Mouse (Mus musculus) lung, embryonic 15.5 days (tissue): Measurements from ENCODE around the gene Mgme1. TPM values are rescaled to one million over a fixed set of nuclear protein-coding genes. Genes with fewer than 3 reads are reported as not detected.

Experiments
- ATAC-seq: fragments of 200-750 bp; cut with Nextera tagmentation; 2 replicates; pipeline ENCODE4 v1.8.0; 2017; ENCODE audit warnings: moderate number of reproducible peaks, borderline replicate concordance; ENCODE audit not compliant: low FRiP score, low TSS enrichment; ENCODE audit errors: extremely low read depth
- H3K27ac ChIP-seq: fragments of 300-500 bp; sonication (generic); 2 replicates; pipeline ENCODE4 v1.5.1; 2015; ENCODE audit warnings: moderate library complexity, mild to moderate bottlenecking, inconsistent platforms
- H3K27me3 ChIP-seq: fragments of 300-500 bp; sonication (generic); 2 replicates; pipeline ENCODE4 v1.6.1; 2015; ENCODE audit warnings: inconsistent platforms
- H3K36me3 ChIP-seq: fragments of 300-500 bp; sonication (generic); 2 replicates; pipeline ENCODE4 v1.6.1; 2015; ENCODE audit warnings: inconsistent platforms
- H3K4me1 ChIP-seq: fragments of 300-500 bp; sonication (generic); 2 replicates; pipeline ENCODE4 v1.6.1; 2015; ENCODE audit warnings: inconsistent platforms
- H3K4me2 ChIP-seq: fragments of 300-500 bp; sonication (generic); 2 replicates; pipeline ENCODE4 v1.6.1; 2015; ENCODE audit warnings: inconsistent platforms, mild to moderate bottlenecking, moderate library complexity
- H3K4me3 ChIP-seq: fragments of 300-500 bp; sonication (generic); 2 replicates; pipeline ENCODE4 v1.5.1; 2015; ENCODE audit warnings: mild to moderate bottlenecking, inconsistent platforms
- H3K9ac ChIP-seq: fragments of 300-500 bp; sonication (generic); 2 replicates; pipeline ENCODE4 v1.6.1; 2015; ENCODE audit warnings: inconsistent platforms
- H3K9me3 ChIP-seq: fragments of 300-500 bp; sonication (generic); 2 replicates; pipeline ENCODE4 v1.6.1; 2016; ENCODE audit warnings: inconsistent platforms
- WGBS: fragments of 180-500 bp; shearing (Covaris S2); methylation state at CpG from one replicate; pipeline ENCODE4 v1.1.7; 2015; 5-methylcytosine and 5-hydroxymethylcytosine counted together
- polyA plus RNA-seq: library from polyadenylated mRNA; unstranded; fragments of >200 nt; fragmentation: Nextera tagmentation; extraction: Ambion mirVana; gene quantifications from 2 replicates; pipeline ENCODE4 v1.2.1, GENCODE M21; 2015

The Mgme1 gene
- polyA plus RNA-seq, 1 experiment from 2014 or later: 25.9 TPM

DNA sequence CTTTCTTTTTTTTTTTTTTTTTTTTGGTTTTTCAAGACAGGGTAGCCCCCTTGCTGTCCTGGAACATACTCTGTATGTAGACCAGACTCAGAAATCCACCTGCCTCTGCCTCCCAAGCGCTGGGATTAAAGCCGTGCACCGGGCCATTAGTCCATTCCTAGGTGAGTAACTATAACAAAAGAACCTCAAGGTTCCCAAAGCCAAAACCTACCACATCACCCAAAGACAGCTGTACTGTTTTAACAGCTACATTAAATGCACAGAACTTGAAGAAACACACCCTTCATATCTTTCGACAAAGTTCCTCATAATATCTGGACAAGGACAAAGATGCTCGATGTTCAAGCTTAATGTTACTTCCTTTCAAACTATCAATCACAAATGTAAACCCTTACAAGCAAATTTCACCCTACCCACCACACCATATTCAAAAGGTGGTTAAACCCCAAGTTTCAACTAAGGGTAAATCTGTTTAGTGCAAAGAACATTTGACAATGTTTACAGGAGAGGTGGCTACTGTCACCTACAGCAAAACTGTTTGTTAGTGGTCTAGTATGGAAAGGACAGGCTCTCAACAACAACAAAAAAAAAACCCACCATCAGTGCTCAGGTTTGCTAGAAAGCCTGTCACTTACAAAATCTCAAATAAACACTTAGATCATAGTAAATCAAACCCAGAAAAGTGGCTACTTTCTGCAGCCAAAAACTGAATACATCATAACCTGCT lies 3.3 kb upstream of the Mgme1 start:
- Histone ChIP-seq H3K9me3 (no peaks in the 10 kb centered on the region), H3K9ac (no peak overlapping the region), H3K4me2 (peak overlapping the region; percentile 83), H3K4me3 (0 out of 2 replicates have a peak overlapping the region, but pooled peaks have one; percentile 77), H3K36me3 (0 out of 2 replicates have a peak, but pooled peaks cover 3% of the 10 kb centered on the region), H3K27me3 (no peaks in the 10 kb centered on the region), H3K4me1 (peaks cover 50% of the 10 kb centered on the region), H3K27ac (no peak overlapping the region)
- WGBS: 43% methylated on average over 5 of the region's 5 CpGs
- ATAC-seq: no peak

DNA sequence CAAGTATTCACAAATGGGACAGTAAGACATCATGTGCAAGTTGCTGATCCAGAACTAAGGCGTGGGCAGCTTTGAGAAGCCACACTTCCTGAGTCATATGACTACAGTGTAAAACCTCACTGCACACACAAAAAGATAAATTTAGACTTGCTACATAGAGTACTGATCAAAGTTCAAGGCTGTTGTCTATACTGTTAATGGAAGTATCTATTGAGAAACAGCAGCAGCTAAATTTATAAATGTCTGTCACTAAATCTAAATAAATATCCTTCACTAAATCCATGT lies 2.8 kb upstream of the Mgme1 start:
- no peak for ATAC-seq
- Histone ChIP-seq H3K27ac (no peak overlapping the region), H3K4me3 (0 out of 2 replicates have a peak overlapping the region, but pooled peaks have one; percentile 77), H3K4me1 (peaks cover 51% of the 10 kb centered on the region), H3K9ac (no peak overlapping the region), H3K9me3 (no peaks in the 10 kb centered on the region), H3K27me3 (no peaks in the 10 kb centered on the region), H3K4me2 (peak overlapping the region; percentile 83), H3K36me3 (0 out of 2 replicates have a peak, but pooled peaks cover 3% of the 10 kb centered on the region)
- WGBS: 25% methylated on average over 1 of the region's 1 CpGs

DNA sequence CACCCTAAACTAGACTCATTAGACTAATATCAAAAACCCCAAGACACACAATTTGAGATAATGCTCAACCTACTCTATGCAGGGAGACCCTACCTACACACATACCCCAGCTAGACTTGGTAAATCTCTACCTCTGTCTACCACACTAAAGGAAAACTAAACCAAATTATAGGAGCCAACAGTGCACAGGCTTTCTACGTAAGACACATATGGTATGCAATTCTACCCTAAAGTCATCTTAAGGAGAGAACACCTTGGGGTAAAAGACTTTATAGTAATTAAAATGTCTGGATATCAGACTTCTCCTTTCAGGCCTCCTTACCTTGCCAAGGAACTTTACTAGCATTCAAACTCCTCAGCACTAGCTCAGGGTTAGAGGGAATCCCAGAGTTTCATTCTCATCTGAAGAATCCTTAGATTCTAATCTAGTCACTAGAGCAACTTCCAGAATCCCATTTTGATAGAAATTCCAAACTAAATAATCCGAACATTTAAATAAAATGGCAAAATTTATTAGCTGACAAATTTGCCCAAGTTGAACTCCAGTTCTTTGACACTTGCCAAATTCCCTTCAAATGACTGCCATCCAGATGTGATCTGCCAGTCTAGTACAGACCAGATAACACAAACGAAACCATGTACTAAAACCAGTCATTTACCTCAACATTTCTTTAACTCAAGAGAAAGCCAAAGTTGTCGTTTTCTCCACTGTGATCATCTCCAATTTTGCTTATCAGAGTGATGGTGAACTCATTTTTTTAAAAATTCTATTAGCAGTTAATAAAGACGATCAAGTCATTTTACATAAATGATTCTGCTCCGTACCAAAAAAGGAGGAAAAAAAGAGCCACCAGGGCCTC lies 1.8 kb upstream of the Mgme1 start:
- H3K27ac ChIP-seq: no peak overlapping the region
- H3K9ac ChIP-seq: peak overlapping the region; percentile 91
- 0 out of 2 replicates have a peak, but pooled peaks cover 3% of the 10 kb centered on the region for H3K36me3 ChIP-seq
- peaks cover 49% of the 10 kb centered on the region for H3K4me1 ChIP-seq
- no peak for ATAC-seq
- H3K4me2 ChIP-seq: peak overlapping the region; percentile 83
- 5% methylated on average over 6 of the region's 6 CpGs for WGBS
- no peaks in the 10 kb centered on the region for H3K9me3 ChIP-seq
- peak overlapping the region; percentile 77 for H3K4me3 ChIP-seq
- no peaks in the 10 kb centered on the region for H3K27me3 ChIP-seq

DNA sequence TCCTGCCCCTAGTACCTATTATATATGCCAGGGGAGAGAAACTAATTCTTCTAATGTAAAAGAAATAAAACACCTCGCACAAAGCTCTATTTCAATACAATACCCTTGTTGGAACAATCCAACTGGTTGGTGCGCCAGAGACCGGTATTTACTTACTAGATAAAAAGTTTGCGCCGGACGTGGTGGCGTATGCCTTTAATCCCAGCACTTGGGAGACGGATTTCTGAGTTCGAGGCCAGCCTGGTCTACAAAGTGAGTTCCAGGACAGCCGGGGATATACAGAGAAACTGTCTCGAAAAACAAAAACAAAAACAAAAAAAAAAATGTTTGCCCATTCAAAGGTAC lies 1.2 kb upstream of the Mgme1 start:
- ATAC-seq: no peak
- 0% methylated on average over 11 of the region's 11 CpGs for WGBS
- Histone ChIP-seq H3K27me3 (no peaks in the 10 kb centered on the region), H3K4me3 (peak overlapping the region; percentile 77), H3K4me1 (peaks cover 48% of the 10 kb centered on the region), H3K27ac (0 out of 2 replicates have a peak overlapping the region, but pooled peaks have one; percentile 98), H3K4me2 (peak overlapping the region; percentile 83), H3K9ac (peak overlapping the region; percentile 91), H3K9me3 (no peaks in the 10 kb centered on the region), H3K36me3 (0 out of 2 replicates have a peak, but pooled peaks cover 2% of the 10 kb centered on the region)

DNA sequence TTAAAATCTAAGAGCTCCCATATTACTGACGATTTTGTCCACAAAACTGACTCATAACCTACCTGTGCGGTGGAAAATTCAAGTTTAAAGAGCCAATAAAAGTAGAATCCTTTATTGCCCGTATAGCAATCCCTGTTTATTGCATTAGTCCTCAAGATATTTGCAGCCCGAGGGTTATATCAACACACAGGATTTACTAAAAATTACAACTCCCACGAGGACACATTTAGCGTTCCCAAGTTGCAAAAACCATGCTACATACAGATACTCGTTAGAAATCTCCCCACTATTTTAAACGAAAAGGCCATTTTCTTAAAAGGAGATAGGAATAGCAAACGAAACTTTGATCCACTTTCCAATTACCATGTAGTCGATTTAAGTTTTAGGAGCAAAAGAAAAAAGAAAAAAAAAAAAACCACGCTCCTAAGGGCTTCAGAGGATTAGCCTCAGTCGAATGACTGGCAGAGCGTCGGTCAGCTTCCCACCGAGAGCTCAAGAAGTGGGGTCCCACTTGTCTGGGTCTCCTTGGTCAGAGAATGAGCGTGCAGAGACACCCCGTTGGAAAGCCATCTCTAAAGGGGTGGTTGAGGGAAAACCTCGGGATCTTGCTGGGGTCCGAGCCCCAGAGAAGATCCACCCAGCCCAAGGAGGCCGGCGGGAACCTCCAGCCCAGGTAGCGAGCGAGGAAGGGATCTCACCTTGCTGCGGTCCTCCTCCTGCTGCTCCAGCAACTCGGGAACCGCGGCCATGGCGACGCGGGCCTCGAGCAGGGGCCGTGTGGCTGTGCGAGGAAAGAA lies 586 bp upstream of the Mgme1 start:
- no peaks in the 10 kb centered on the region for H3K36me3 ChIP-seq
- H3K4me3 ChIP-seq: peak overlapping the region; percentile 77
- H3K27ac ChIP-seq: peak overlapping the region; percentile 98
- no peaks in the 10 kb centered on the region for H3K9me3 ChIP-seq
- peak overlapping the region; percentile 83 for H3K4me2 ChIP-seq
- no peak; the same call in 1 of the 2 replicates for ATAC-seq
- WGBS: under 1% methylated on average over 32 of the region's 33 CpGs
- H3K9ac ChIP-seq: peak overlapping the region; percentile 91
- peaks cover 51% of the 10 kb centered on the region for H3K4me1 ChIP-seq
- H3K27me3 ChIP-seq: no peaks in the 10 kb centered on the region

DNA sequence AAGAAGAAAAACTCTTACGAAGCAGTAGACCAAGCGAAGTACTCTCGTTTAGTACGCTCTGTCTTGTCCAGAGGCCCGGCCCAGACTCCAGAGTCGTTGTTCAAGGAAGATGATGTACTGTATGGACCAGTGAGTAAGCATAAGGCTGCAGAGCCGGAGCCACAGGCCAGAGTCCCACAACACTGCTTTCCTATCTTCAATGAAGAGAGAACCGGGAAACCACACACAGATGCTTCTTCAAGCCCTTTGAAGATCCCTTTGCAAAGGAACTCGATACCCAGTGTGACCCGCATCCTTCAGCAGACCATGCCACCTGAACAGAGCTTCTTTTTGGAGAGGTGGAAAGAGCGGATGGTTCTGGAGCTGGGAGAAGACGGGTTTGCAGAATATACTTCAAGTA lies 1.6 kb downstream of the Mgme1 start:
- Histone ChIP-seq H3K9ac (no peak overlapping the region; the same call in 1 of the 2 replicates), H3K27ac (no peak overlapping the region), H3K36me3 (peaks cover 9% of the 10 kb centered on the region), H3K27me3 (no peaks in the 10 kb centered on the region), H3K4me2 (0 out of 2 replicates have a peak overlapping the region, but pooled peaks have one; percentile 83), H3K9me3 (no peaks in the 10 kb centered on the region), H3K4me1 (peaks cover 43% of the 10 kb centered on the region), H3K4me3 (no peak overlapping the region)
- no peak for ATAC-seq
- 87% methylated on average over 12 of the region's 12 CpGs for WGBS

DNA sequence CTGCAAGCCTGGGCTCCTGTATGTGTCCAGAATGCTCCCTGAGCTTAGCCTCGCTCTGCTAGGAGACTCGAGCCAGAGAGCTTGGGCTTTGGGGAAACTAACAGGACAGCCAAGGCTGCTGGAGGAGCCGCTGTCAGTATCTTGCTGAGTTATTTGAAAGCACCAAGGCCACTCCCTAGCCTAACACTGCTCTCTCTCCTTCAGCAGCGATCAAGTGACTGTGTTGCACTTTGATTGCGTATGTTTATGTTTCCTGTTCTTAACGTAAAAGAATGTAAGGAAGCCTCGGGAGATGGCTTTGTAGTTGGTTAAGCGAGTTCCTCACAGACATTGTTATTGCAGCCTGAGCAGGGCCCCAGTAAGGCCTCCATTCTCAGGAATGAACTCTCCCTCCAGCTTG lies 4.3 kb downstream of the Mgme1 start:
- 22% methylated on average over 8 of the region's 8 CpGs for WGBS
- H3K4me2 ChIP-seq: peak overlapping the region; percentile 17; the same call in 1 of the 2 replicates
- no peak for ATAC-seq
- no peak overlapping the region for H3K4me3 ChIP-seq
- H3K4me1 ChIP-seq: peaks cover 29% of the 10 kb centered on the region
- H3K27ac ChIP-seq: peak overlapping the region; percentile 65
- no peak overlapping the region for H3K9ac ChIP-seq
- no peaks in the 10 kb centered on the region for H3K27me3 ChIP-seq
- no peaks in the 10 kb centered on the region for H3K9me3 ChIP-seq
- H3K36me3 ChIP-seq: peaks cover 23% of the 10 kb centered on the region

DNA sequence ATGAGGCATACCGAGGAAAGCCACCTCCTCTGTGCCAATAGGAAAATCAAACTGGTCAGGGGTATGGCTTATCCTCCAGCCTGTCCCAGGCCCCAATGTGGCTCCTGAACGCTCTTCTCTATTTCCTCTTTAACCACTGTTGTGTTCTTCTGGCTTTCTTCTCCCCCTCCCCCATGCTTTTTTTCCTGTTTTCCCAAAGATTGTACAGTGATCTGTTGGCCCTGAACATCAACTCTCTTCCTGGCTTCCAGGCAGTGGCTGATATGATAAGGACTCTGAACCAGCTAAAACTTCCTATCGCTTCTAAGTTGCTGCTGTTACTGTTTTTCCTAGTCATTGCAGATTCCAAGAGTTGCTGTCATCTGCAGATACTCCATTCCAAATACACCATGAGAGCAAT lies 6.4 kb downstream of the Mgme1 start:
- no peak overlapping the region for H3K9ac ChIP-seq
- no peak overlapping the region for H3K4me3 ChIP-seq
- H3K27ac ChIP-seq: no peak overlapping the region
- no peak overlapping the region for H3K4me2 ChIP-seq
- H3K4me1 ChIP-seq: peaks cover 22% of the 10 kb centered on the region
- H3K9me3 ChIP-seq: no peaks in the 10 kb centered on the region
- H3K36me3 ChIP-seq: peaks cover 27% of the 10 kb centered on the region
- WGBS: 81% methylated on average over 3 of the region's 3 CpGs
- no peaks in the 10 kb centered on the region for H3K27me3 ChIP-seq
- no peak for ATAC-seq

DNA sequence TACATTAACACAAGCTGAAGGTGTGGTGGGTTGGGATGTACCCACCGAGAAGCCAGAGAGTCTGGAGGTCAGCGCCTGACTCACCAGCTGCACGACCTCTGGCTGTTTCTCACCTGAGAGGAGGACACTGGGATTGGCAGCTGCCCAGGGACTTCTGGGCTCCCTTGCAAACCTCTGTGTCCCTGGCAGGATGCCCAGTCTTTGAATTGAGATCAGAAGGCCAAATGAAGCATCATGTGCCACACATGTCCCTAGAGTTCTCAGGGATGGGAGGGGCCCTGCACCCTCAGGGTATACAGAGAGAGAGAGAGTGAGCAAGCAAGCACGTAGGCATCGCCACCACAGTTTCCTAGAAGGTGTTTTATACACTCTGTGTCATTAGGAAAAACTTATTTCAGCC lies 9.3 kb downstream of the Mgme1 start:
- Histone ChIP-seq H3K4me1 (peaks cover 5% of the 10 kb centered on the region), H3K4me3 (no peak overlapping the region), H3K27me3 (no peaks in the 10 kb centered on the region), H3K9me3 (no peaks in the 10 kb centered on the region), H3K9ac (no peak overlapping the region), H3K27ac (no peak overlapping the region), H3K4me2 (no peak overlapping the region), H3K36me3 (peaks cover 27% of the 10 kb centered on the region)
- ATAC-seq: no peak
- 52% methylated on average over 5 of the region's 5 CpGs for WGBS

DNA sequence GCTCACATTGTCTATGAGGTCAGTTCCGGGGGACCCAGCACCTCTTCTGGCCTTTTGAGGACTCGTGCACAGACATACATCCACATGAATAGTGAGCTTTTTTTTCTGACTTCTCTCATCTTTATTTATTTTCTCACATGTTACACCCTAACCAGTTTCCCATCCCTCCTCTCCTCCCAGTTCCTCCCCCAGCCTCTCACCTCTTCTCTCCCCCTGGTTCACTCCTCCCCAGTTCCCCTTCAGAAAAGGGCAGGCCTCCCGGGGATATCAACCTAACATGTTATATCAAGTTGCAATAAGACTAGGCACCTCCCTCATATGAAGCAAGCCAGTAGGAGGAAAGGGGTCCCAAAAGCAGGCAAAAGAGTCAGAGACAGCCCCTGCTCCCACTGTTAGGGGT lies 10.1 kb downstream of the Mgme1 start:
- no peak overlapping the region for H3K9ac ChIP-seq
- no peak overlapping the region for H3K4me2 ChIP-seq
- H3K9me3 ChIP-seq: no peaks in the 10 kb centered on the region
- ATAC-seq: no peak
- no peak overlapping the region for H3K27ac ChIP-seq
- H3K27me3 ChIP-seq: no peaks in the 10 kb centered on the region
- no peaks in the 10 kb centered on the region for H3K4me1 ChIP-seq
- H3K4me3 ChIP-seq: no peak overlapping the region
- H3K36me3 ChIP-seq: peaks cover 27% of the 10 kb centered on the region
- WGBS: 78% methylated on average over 3 of the region's 3 CpGs

DNA sequence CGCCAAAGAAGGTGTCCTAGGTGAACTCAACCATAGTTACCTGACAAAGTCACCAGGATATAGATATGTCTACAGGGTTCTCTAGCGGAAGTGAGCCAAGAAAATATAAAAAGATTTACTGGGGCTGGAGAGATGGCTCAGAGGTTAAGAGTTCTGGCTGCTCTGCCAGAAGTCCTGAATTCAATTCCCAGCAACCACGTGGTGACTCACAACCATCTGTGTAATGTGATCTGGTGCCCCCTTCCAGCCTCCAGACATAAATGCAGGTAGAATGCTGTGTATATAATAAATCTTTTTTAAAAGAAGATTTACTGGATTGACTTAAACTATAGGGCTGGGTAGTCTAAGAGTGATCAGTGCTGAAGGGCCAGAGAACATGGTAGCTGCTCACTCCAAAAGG lies 11.0 kb downstream of the Mgme1 start:
- H3K4me3 ChIP-seq: no peak overlapping the region
- no peak overlapping the region for H3K9ac ChIP-seq
- H3K4me1 ChIP-seq: no peaks in the 10 kb centered on the region
- no peak overlapping the region for H3K4me2 ChIP-seq
- H3K27me3 ChIP-seq: no peaks in the 10 kb centered on the region
- H3K27ac ChIP-seq: no peak overlapping the region
- ATAC-seq: no peak
- 64% methylated on average over 3 of the region's 3 CpGs for WGBS
- peaks cover 23% of the 10 kb centered on the region for H3K36me3 ChIP-seq
- no peaks in the 10 kb centered on the region for H3K9me3 ChIP-seq
